17 mouse cellular contexts compared by ENCODE assay signal in the genomic region with DNA sequence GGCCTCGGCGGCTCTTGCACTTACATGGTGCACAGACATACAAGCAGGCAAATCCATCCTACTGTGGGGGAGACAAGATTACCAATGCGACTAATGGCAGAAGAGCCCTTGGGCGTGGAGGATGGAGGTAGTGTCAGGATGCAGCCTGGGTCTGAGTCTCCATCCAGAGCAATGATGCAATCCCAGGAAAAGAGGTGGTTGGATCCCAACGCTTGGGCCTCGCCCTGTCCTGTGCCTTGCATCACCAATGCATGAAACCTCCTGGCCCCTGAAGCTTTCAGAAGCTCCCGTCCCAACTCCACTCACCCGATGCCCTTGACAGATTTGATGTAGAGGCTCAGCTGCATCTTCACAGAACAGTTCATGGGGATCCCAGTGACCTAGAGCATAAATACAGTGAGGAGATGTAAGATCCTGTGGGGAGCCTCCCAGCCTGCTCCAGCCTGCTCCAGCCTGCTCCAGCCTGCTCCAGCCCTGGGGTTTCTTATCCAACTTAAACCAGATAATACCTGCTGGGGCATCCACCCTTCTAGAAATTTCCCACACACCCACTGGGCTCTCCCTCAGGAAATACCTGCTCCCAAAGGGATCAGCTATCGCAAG.
"Had no signal": no experiment of that assay in that cellular context is flagged by ENCODE, and none has a peak within 500 bp of the region (broad histone marks: within the 10 kb centered on the region; RNA-seq: fewer than 3 reads in every experiment).

No protein-coding gene starts in this region.

- H3K9me3 ChIP-seq: kidney, embryonic 15.5 days; limb, embryonic 13.5 days; liver, embryonic 13.5 days; midbrain, embryonic 10.5 days; midbrain, embryonic 13.5 days had no signal

- H3K4me2 ChIP-seq: kidney, embryonic 15.5 days; limb, embryonic 13.5 days; liver, embryonic 13.5 days; midbrain, embryonic 13.5 days had no signal

- H3K4me3 ChIP-seq: kidney, embryonic 15.5 days; left cerebral cortex, adult 2 months; limb, embryonic 13.5 days; liver, embryonic 13.5 days; midbrain, embryonic 10.5 days; midbrain, embryonic 13.5 days had no signal

- ATAC-seq: midbrain, embryonic 13.5 days; midbrain, embryonic 16.5 days had no signal

- H3K4me1 ChIP-seq: liver, embryonic 13.5 days had no signal

- DNase-seq: kidney, adult 11 months; kidney, adult 8-10 months; kidney, postnatal 10 days; kidney, postnatal 36 days; layer of hippocampus, postnatal 36 days; left cerebral cortex, postnatal 4 days; liver, embryonic 13.5 days; lung, adult 2 months; lung, postnatal 14 days; lung, postnatal 4 days; thymus, postnatal 25 days had no signal

- H3K9ac ChIP-seq: kidney, embryonic 15.5 days; limb, embryonic 13.5 days; liver, embryonic 13.5 days; midbrain, embryonic 13.5 days had no signal

- H3K27me3 ChIP-seq: kidney, embryonic 15.5 days; limb, embryonic 13.5 days; liver, embryonic 13.5 days; midbrain, embryonic 13.5 days had no signal

- H3K27ac ChIP-seq: kidney, embryonic 15.5 days; left cerebral cortex, adult 2 months; limb, embryonic 13.5 days; liver, embryonic 13.5 days; midbrain, embryonic 10.5 days; midbrain, embryonic 13.5 days had no signal
